Mouse (Mus musculus): ENCODE results near the gene Luc7l. TPM values are rescaled to one million over a fixed set of nuclear protein-coding genes. Genes with fewer than 3 reads are reported as not detected.
"Not testable (repeated sequence)": the region's sequence is repeated elsewhere in the genome, so short reads cannot be mapped to it uniquely, and the experiment has no call there.

The Luc7l gene
- polyA plus RNA-seq, 1 experiment from 2014 or later: 153 TPM

DNA sequence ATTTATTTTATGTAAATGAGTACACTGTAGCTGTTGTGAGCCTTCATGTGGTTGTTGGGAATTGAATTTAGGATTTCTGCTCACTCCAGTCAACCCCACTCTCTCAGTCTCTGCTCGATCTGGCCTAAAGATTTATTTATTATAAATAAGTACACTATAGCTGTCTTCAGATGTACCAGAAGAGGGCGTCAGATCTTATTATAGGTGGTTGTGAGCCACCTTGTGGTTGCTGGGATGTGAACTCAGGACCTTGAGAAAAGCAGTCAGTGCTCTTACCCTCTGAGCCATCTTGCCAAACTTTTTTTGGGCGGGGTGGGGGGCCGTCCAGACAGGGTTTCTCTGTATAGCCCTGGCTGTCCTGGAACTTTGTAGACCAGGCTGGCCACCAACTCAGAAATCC lies 9.1 kb downstream of the Luc7l start:
- 84% methylated on average over 4 of the region's 4 CpGs for WGBS
- no peak for ATAC-seq (ENCODE audit: insufficient number of reproducible peaks, insufficient read depth, low FRiP score, low TSS enrichment)
- no peak overlapping the region for H3K27ac ChIP-seq
- peaks cover 84% of the 10 kb centered on the region for H3K36me3 ChIP-seq
- no peak overlapping the region for H3K4me3 ChIP-seq
- no peaks in the 10 kb centered on the region for H3K27me3 ChIP-seq
- H3K9ac ChIP-seq: no peak overlapping the region
- H3K4me1 ChIP-seq: no peaks in the 10 kb centered on the region
- no peaks in the 10 kb centered on the region for H3K9me3 ChIP-seq
- H3K4me2 ChIP-seq (replicated peaks): no peak overlapping the region

DNA sequence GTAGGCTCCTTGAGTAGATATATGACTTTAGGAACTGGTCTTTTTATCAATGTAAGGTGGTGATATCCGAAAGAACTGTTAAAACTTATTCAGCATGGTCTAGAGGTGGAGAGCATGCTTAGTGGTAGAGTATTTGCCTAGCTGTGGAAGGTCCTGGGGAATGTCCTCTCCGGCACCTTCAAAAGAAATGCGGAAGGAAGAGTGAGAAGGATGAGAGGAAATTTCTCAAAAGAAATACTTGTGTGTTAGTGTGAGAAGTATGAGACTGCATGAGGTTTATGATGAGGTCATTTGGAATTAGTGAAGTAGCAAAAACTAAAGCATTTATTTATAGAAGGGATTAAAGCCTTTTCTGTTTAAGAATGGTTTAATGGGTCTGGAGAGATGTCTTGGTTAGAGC lies 9.7 kb downstream of the Luc7l start:
- 96% methylated on average over 3 of the region's 3 CpGs for WGBS
- H3K4me2 ChIP-seq (replicated peaks): no peak overlapping the region

DNA sequence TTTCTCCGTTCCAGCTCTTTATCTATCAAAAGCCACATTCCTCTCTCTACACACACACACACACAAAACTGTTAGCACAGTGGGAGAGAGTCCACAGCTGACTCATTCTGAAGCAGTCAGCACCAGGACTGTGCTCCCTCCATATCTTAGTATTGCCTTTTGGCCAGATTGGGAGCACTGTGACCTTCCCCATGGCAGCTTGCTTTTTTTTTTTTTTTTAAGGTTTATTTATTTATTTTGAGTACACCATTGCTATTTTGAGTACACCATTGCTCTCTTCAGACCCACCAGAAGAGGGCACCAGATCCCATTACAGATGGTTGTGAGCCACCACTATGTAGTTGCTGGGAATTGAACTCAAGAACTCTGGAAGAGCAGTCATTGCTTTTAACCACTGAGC lies 16.2 kb downstream of the Luc7l start:
- H3K4me3 ChIP-seq: no peak overlapping the region
- H3K4me1 ChIP-seq: no peaks in the 10 kb centered on the region
- ATAC-seq (ENCODE audit: insufficient number of reproducible peaks, insufficient read depth, low FRiP score, low TSS enrichment): no peak
- H3K27me3 ChIP-seq: no peaks in the 10 kb centered on the region
- no peak overlapping the region for H3K4me2 ChIP-seq (replicated peaks)
- 81% methylated on average over 1 of the region's 1 CpGs for WGBS
- H3K9me3 ChIP-seq: no peaks in the 10 kb centered on the region
- peaks cover 78% of the 10 kb centered on the region for H3K36me3 ChIP-seq
- no peak overlapping the region for H3K9ac ChIP-seq
- H3K27ac ChIP-seq: no peak overlapping the region

More for the DNA sequence above, 9.7 kb downstream of the Luc7l start:
- Histone ChIP-seq H3K9ac (no peak overlapping the region), H3K4me1 (no peaks in the 10 kb centered on the region), H3K4me3 (no peak overlapping the region), H3K36me3 (peaks cover 84% of the 10 kb centered on the region), H3K9me3 (no peaks in the 10 kb centered on the region), H3K27ac (no peak overlapping the region), H3K27me3 (no peaks in the 10 kb centered on the region)
- ATAC-seq (ENCODE audit: insufficient number of reproducible peaks, insufficient read depth, low FRiP score, low TSS enrichment): no peak

- 94% methylated on average over 9 of the region's 10 CpGs for WGBS
- not testable (repeated sequence) for H3K27me3 ChIP-seq; H3K4me2 ChIP-seq (replicated peaks); H3K4me1 ChIP-seq; H3K27ac ChIP-seq; H3K9ac ChIP-seq; H3K9me3 ChIP-seq; ATAC-seq (ENCODE audit: insufficient number of reproducible peaks, insufficient read depth, low FRiP score, low TSS enrichment); H3K4me3 ChIP-seq
- peaks cover 71% of the 10 kb centered on the region for H3K36me3 ChIP-seq
Measured at GRCm38 (mm10) chr17:26269577-26269976, 16.9 kb downstream of the Luc7l start.

- H3K9ac ChIP-seq: no peak overlapping the region
- peaks cover 70% of the 10 kb centered on the region for H3K36me3 ChIP-seq
Measured at GRCm38 (mm10) chr17:26272586-26272985, 19.9 kb downstream of the Luc7l start.

DNA sequence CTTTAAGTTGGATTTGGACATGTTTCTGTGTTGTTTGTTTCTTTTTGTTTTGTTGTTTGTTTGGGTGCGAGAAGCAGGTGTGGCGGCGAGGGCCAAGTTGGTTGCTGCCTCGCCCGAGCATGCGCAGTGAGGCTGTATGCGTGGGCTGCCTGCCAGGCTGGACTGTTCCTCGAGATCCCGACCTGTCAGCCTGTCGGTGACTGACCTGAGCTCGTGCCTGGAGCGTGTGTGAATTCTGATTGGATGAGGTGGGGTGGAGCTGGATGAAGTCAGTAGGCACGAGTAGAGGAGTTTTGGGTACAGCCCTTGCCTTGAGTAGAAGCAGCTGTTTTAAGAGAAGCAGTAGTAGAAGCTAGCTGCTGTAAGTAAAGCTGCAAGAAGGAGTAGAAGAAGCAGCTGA lies 23.2 kb downstream of the Luc7l start:
- H3K27me3 ChIP-seq: no peaks in the 10 kb centered on the region
- peaks cover 70% of the 10 kb centered on the region for H3K36me3 ChIP-seq
- ATAC-seq (ENCODE audit: insufficient number of reproducible peaks, insufficient read depth, low FRiP score, low TSS enrichment): no peak
- H3K9me3 ChIP-seq: no peaks in the 10 kb centered on the region
- no peak overlapping the region for H3K4me2 ChIP-seq (replicated peaks)
- H3K27ac ChIP-seq: no peak overlapping the region
- no peaks in the 10 kb centered on the region for H3K4me1 ChIP-seq
- H3K9ac ChIP-seq: no peak overlapping the region
- no peak overlapping the region for H3K4me3 ChIP-seq
- WGBS: 84% methylated on average over 13 of the region's 13 CpGs

More at GRCm38 (mm10) chr17:26272586-26272985, 19.9 kb downstream of the Luc7l start:
- WGBS: 86% methylated on average over 3 of the region's 3 CpGs
- Histone ChIP-seq H3K4me1 (no peaks in the 10 kb centered on the region), H3K4me3 (no peak overlapping the region), H3K27ac (no peak overlapping the region), H3K4me2 (replicated peaks) (no peak overlapping the region), H3K9me3 (no peaks in the 10 kb centered on the region), H3K27me3 (no peaks in the 10 kb centered on the region)
- ATAC-seq (ENCODE audit: insufficient number of reproducible peaks, insufficient read depth, low FRiP score, low TSS enrichment): no peak

- WGBS: 90% methylated on average over 4 of the region's 4 CpGs
- H3K27me3 ChIP-seq: no peaks in the 10 kb centered on the region
- H3K9me3 ChIP-seq: no peaks in the 10 kb centered on the region
- no peak overlapping the region for H3K27ac ChIP-seq
- ATAC-seq (ENCODE audit: insufficient number of reproducible peaks, insufficient read depth, low FRiP score, low TSS enrichment): no peak
- peaks cover 70% of the 10 kb centered on the region for H3K36me3 ChIP-seq
- no peak overlapping the region for H3K9ac ChIP-seq
- no peaks in the 10 kb centered on the region for H3K4me1 ChIP-seq
- no peak overlapping the region for H3K4me2 ChIP-seq (replicated peaks)
- H3K4me3 ChIP-seq: no peak overlapping the region
Measured at GRCm38 (mm10) chr17:26276711-26277110, 24.0 kb downstream of the Luc7l start.

GRCm38 (mm10) chr17:26286199-26286955 lies 33.7 kb downstream of the Luc7l start:
- H3K9ac ChIP-seq: no peak overlapping the region
- peaks cover 4% of the 10 kb centered on the region; the same call in 1 of the 2 replicates for H3K9me3 ChIP-seq
- H3K36me3 ChIP-seq: peaks cover 86% of the 10 kb centered on the region
- no peaks in the 10 kb centered on the region for H3K4me1 ChIP-seq
- 85% methylated on average over 8 of the region's 8 CpGs for WGBS
- ATAC-seq (ENCODE audit: insufficient number of reproducible peaks, insufficient read depth, low FRiP score, low TSS enrichment): no peak
- H3K27me3 ChIP-seq: no peaks in the 10 kb centered on the region
- no peak overlapping the region for H3K27ac ChIP-seq
- no peak overlapping the region for H3K4me2 ChIP-seq (replicated peaks)
- H3K4me3 ChIP-seq: no peak overlapping the region

GRCm38 (mm10) chr17:26289475-26289874 lies 36.8 kb downstream of the Luc7l start:
- no peak for ATAC-seq (ENCODE audit: insufficient number of reproducible peaks, insufficient read depth, low FRiP score, low TSS enrichment)
- Histone ChIP-seq H3K9me3 (peaks cover 10% of the 10 kb centered on the region; the same call in 1 of the 2 replicates), H3K4me2 (replicated peaks) (no peak overlapping the region), H3K27me3 (no peaks in the 10 kb centered on the region), H3K4me3 (no peak overlapping the region), H3K27ac (no peak overlapping the region), H3K4me1 (no peaks in the 10 kb centered on the region), H3K9ac (no peak overlapping the region), H3K36me3 (peaks cover 59% of the 10 kb centered on the region)
- WGBS: 77% methylated on average over 4 of the region's 4 CpGs

GRCm38 (mm10) chr17:26298318-26298717 lies 45.6 kb downstream of the Luc7l start:
- 86% methylated on average over 4 of the region's 4 CpGs for WGBS
- H3K9me3 ChIP-seq: not testable (repeated sequence)

GRCm38 (mm10) chr17:26314291-26314690 lies 61.6 kb downstream of the Luc7l start:
- Histone ChIP-seq H3K9ac (no peak overlapping the region), H3K27ac (no peak overlapping the region), H3K9me3 (no peaks in the 10 kb centered on the region), H3K36me3 (no peaks in the 10 kb centered on the region), H3K27me3 (peaks cover 4% of the 10 kb centered on the region), H3K4me1 (no peaks in the 10 kb centered on the region), H3K4me2 (replicated peaks) (no peak overlapping the region), H3K4me3 (no peak overlapping the region)
- 14% methylated on average over 6 of the region's 6 CpGs for WGBS
- ATAC-seq (ENCODE audit: insufficient number of reproducible peaks, insufficient read depth, low FRiP score, low TSS enrichment): no peak

More at GRCm38 (mm10) chr17:26298318-26298717, 45.6 kb downstream of the Luc7l start:
- ATAC-seq (ENCODE audit: insufficient number of reproducible peaks, insufficient read depth, low FRiP score, low TSS enrichment); H3K4me1 ChIP-seq; H3K9ac ChIP-seq; H3K27ac ChIP-seq; H3K4me3 ChIP-seq; H3K27me3 ChIP-seq; H3K4me2 ChIP-seq (replicated peaks); H3K36me3 ChIP-seq: not testable (repeated sequence)

GRCm38 (mm10) chr17:26315474-26315873 lies 62.8 kb downstream of the Luc7l start:
- H3K4me3 ChIP-seq: no peak overlapping the region
- H3K9me3 ChIP-seq: no peaks in the 10 kb centered on the region
- H3K4me2 ChIP-seq (replicated peaks): no peak overlapping the region
- no peaks in the 10 kb centered on the region for H3K4me1 ChIP-seq
- H3K27me3 ChIP-seq: peaks cover 4% of the 10 kb centered on the region
- H3K9ac ChIP-seq: no peak overlapping the region
- H3K36me3 ChIP-seq: no peaks in the 10 kb centered on the region
- ATAC-seq (ENCODE audit: insufficient number of reproducible peaks, insufficient read depth, low FRiP score, low TSS enrichment): no peak
- H3K27ac ChIP-seq: no peak overlapping the region
- WGBS: 33% methylated on average over 10 of the region's 10 CpGs

Data from embryonic facial prominence, embryonic 12.5 days (tissue).